Mouse (Mus musculus) thymus, postnatal 0 days (tissue): ENCODE results near the gene Rtn2. TPM values are rescaled to one million over a fixed set of nuclear protein-coding genes. Genes with fewer than 3 reads are reported as not detected.
A peak's percentile ranks its signal among the peaks of the same experiment; 100 is the strongest.

Source experiments
- DNase-seq: peaks from one replicate; pipeline ENCODE4 v3.0.0-alpha.2; 2015; ENCODE audit warnings: low spot score
- polyA plus RNA-seq: library from polyadenylated mRNA; unstranded; fragments of >200 nt; fragmentation: Nextera tagmentation; extraction: Ambion mirVana; gene quantifications from 2 replicates; pipeline ENCODE4 v1.2.1, GENCODE M21; 2015

The Rtn2 gene
- polyA plus RNA-seq, 1 experiment from 2014 or later, result 1.6 TPM

DNA sequence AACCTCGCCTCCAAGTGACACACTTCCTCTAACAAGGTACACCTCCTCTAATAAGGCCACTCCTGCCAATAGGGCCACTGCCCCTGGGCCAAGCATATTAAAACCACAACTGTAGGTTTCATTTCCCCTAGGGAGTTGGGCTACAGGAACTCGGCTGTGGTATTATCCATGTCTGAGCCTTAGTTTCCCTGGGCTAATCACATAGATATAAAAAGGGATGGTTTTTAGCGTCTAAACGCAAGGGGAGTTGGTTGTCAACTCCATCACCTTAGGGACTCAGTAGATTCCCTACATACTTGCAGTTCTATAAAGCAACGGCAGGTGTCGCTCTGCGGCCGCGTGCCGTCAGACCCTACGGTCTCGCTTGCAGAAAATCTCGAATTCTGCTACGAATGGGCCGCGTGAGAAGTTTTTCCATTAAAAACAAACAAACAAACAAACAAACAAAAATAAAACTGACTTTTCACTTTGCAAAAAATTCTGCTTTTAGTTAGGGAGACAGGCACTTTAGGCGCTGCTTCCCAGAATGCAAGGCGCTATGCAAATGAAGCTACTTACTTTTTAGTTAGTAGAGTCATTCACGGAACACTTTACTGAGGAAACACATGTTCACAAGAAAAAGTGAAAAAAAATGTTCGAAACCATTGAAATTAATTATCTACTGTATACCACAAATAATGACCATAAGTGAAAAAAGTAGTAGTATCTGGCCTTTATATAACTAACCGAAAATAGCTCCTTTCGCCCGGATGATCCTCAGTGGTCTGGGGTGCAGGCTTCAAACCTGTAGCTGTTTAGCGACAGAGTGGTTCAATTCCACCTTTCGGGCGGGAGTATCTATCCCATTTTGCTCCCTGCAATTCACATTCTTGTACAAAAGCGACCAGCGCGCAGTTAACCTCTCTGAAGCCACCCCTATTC, 18.3 kb downstream of the Rtn2 start:
- DNase-seq, result peak; percentile 87

DNA sequence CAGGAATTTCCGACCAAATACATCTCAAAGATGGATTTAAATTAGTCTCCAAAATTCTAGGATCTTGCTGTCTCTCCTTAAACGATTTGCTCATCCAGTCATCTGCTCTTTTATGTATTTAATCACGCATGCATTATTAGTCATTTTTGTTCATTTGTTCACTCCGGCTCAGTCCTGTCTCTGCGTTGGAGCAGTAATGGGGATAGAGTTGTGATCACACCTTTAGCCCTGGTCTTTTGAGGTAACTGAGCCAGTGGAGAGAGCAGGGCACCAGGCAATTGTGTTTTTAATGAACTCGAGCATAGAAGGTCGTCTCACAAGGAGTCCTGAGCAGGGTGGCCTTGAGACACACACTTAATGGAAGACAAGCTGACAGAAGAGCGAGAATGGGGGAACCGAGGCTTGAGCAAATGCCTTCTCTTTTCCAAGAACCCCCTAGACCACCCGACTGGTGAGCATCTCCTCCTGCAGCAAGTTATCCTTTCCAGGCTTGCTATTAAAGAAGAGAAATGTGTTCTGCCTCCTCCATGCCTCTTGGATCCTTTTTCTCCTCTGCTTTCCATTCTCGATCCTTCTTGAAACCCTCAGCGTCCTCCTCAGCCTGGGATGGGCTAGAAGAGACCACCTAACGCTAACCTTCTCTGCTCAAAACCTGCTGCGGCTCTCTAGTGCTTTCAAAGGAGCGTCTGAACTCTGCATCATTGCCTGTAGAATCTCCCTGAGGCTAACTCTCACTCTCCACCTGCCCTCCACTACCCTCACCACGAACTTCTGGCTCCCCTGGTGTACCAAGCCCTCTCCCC, 19.2 kb downstream of the Rtn2 start:
- DNase-seq, result no peak

- no peak for DNase-seq
Observed at GRCm38 (mm10) chr7:19302264-19303045, 20.0 kb downstream of the Rtn2 start.

DNA sequence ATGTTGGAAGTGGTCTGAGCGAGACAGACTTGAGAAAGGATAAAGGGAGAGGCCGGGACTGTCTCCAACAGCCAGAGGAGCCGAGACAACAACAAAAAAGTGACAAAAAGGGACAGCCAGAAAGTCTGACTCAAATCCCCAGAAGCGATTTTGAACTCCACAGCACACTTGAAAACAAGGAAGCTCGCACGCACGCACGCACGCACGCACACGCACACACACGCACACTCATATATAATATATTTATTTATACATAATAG, 20.6 kb downstream of the Rtn2 start:
- DNase-seq, result no peak

GRCm38 (mm10) chr7:19303770-19304169, 21.3 kb downstream of the Rtn2 start:
- peak; percentile 78 for DNase-seq

GRCm38 (mm10) chr7:19304501-19305412, 22.3 kb downstream of the Rtn2 start:
- no peak for DNase-seq

GRCm38 (mm10) chr7:19305413-19305735, 22.9 kb downstream of the Rtn2 start:
- no peak for DNase-seq

DNA sequence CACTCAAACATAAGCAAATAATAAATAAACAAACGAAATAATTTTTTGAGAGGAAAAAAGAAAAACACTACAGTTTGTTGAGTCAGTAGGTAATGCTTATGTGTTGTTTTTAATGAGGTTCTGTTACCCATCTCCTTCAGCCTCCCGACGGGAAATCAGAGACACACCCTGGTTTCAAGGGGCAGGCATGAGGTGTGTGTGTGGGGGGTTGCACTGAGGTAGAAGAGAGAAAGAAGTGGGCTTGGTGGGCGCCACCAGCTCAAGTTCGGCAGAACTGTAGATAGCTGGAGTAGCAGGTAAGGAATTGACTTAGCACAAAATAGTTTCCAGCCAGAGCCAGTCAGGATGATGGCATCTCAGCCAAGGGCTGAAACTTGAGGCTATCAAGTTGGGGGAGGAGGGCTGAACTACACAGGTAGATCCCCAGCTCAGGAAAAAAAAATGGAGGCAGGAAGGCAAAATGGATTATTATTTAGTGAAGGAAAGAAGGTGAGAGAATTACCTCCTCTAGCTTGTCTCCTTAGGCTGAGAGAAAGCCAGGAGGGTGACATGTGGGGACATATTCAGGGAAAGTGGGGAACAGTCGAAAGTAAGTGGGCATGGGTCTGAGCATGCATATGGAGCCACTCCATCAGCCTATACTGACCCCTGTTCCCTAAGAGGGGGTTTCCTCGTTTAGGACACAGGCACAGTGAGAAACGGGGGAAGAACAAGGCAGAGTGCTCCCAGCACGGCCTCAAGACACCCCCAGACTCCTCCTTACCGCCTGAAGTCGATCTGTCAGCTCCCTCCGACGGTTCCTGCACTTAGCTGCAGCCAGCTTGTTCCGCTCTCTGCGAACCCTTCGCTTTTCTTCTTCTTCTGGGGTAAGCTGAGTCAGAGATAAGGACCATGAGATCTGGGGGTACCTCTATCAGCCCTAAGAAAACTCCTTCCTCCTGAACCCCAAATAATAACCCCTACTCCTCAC, 23.7 kb downstream of the Rtn2 start:
- DNase-seq, result no peak

GRCm38 (mm10) chr7:19306819-19307738, 24.7 kb downstream of the Rtn2 start:
- DNase-seq, result no peak

DNA sequence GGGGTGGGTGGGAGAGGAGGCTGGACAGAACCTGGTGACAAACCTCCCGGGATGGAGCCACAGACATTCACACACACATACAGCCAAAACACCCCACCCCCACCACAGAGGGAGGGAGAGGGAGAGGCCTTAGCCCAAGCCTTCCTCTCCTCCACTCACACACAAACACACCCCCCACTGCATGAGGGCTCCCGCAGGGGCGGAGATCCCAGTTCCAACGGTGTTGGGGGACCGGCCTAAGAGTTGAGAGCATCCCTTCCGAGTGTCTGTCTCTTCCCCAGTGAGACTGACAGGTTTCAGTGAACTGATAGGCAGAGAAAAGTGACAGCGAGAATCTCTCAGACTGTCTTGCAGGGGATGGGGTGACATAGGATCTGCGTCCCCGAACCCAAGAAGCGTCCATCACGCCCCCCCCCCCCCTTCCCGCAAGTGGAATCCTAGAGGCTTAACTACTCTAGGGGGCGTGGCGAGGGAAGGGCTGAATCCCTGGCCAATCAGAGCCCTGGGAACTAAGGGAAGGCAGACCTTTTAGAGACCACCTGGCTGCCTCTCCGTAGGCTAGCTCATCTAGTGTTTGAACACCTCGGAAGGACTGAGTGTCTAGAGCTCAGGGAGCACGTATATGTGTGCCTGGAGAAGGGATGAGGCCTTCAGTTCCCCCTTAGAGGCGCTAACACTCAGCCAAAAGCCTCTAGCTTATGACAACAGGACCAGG, 25.5 kb downstream of the Rtn2 start:
- peak; percentile 68 for DNase-seq

- peak; percentile 95 for DNase-seq
Observed at GRCm38 (mm10) chr7:19308454-19309277, 26.2 kb downstream of the Rtn2 start.

- DNase-seq, result no peak
Observed at GRCm38 (mm10) chr7:19309278-19309883, 27.0 kb downstream of the Rtn2 start.

- DNase-seq, result peak; percentile 97
Observed at GRCm38 (mm10) chr7:19309884-19310641, 27.6 kb downstream of the Rtn2 start, which contains the start of gene Fosb. Gene Fosb (minus strand): TSS chr7:19310051.

DNA sequence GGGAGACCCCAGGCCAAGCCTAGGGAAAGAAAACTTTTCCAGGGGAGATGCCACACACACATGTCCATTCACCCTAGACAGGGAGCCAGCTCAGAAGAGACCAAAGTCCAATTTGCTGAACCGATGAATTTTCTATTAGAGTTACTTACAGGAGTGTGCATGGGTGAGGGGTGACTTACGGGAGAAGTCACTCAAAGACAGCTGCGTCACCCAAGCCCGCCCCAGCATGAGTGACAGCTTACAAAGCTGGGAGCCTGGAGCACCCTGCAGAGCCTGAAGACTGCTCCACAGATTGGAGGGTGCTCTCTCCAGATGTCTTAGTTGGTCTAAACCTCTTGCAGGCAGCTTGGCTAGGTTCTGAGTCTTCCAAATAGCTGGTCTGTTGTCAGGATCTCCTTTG, 29.6 kb downstream of the Rtn2 start:
- no peak for DNase-seq

DNA sequence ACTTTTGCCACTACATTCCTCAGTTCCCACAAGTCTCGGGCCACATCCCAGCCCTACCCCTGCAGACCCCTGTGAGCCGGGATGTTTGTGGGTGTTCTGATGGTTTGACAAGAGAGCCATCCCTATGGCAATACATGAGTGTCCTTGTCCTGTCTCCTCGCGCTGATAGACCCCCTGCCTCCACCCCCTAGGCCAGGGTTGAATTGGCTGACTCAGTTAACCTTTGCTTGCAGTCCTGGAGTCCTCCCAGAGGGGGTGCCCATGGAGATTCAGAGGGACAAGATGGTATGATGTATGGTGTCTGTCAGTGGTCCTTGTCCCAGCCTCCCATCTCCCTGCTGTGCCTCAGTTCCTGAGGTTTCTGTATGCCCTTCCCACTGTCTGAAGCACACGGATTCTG, 31.6 kb downstream of the Rtn2 start:
- DNase-seq, result no peak
